Mouse (Mus musculus) 3T3-L1 (cell line): Measurements from ENCODE around the gene Fkbpl.

Experiments
- DNase-seq: peaks from one replicate; pipeline ENCODE4 v3.0.0-alpha.2; 2015; ENCODE audit warnings: low read depth, low spot score

The Fkbpl gene

GRCm38 (mm10) chr17:34648141-34648890 lies 3.8 kb downstream of the Fkbpl start:
- DNase-seq, result no peak

- DNase-seq, result no peak
Observed at GRCm38 (mm10) chr17:34649106-34649864, 4.7 kb downstream of the Fkbpl start.

GRCm38 (mm10) chr17:34650781-34651180 lies 6.2 kb downstream of the Fkbpl start:
- DNase-seq, result no peak

- peak; percentile 60 for DNase-seq
Observed at GRCm38 (mm10) chr17:34651507-34652221, 7.1 kb downstream of the Fkbpl start.

- DNase-seq, result no peak
Observed at GRCm38 (mm10) chr17:34652546-34652945, 8.0 kb downstream of the Fkbpl start.

GRCm38 (mm10) chr17:34652985-34653384 lies 8.4 kb downstream of the Fkbpl start:
- no peak for DNase-seq

- DNase-seq, result peak; percentile 92
Observed at GRCm38 (mm10) chr17:34653746-34654285, 9.3 kb downstream of the Fkbpl start.

- no peak for DNase-seq
Observed at GRCm38 (mm10) chr17:34654392-34654791, 9.8 kb downstream of the Fkbpl start.

GRCm38 (mm10) chr17:34655160-34655559 lies 10.6 kb downstream of the Fkbpl start:
- DNase-seq, result no peak

GRCm38 (mm10) chr17:34655581-34655991 lies 11.0 kb downstream of the Fkbpl start:
- peak; percentile 99 for DNase-seq

DNA sequence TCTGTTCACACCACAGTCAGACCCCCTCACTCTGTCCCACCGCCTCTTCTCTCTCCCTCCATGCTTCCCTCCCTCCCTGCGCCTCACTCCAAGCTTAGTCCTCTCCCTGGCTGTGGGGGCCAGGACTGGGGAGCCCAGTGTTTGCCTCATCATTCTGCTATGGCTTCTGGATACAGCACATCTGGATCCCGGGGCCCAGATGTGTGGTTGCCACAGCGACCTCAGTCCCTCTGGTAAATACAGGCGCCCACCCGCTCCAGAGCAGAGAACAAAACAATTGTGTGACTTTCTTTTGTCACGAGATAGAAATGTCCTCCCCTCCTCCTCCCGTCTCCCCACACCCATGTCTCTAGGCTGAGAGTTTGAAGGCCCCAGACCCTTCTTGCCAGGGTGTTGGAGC lies 12.1 kb downstream of the Fkbpl start:
- peak; percentile 37 for DNase-seq

GRCm38 (mm10) chr17:34657271-34657670 lies 12.7 kb downstream of the Fkbpl start:
- DNase-seq, result no peak

DNA sequence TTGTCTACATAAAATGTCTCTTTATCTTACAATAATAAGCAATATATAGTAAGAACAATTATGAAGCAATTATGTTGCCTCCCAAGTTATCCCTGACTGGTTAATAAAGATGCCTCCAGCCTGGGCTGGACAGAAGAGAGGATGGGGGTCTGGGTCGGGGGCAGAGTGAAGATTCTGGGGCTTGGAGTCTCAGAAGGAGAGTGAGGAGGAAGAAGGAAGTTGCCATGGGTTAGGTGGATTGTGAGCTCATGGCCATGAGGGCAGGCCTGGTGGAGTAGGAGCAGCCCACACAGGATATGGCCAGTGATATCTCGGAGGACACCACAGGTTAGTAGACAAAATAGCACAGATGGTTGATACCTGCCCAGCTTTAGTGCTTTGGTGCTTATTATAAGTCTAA lies 13.6 kb downstream of the Fkbpl start:
- DNase-seq, result no peak

- no peak for DNase-seq
Observed at GRCm38 (mm10) chr17:34658591-34658990, 14.0 kb downstream of the Fkbpl start.

DNA sequence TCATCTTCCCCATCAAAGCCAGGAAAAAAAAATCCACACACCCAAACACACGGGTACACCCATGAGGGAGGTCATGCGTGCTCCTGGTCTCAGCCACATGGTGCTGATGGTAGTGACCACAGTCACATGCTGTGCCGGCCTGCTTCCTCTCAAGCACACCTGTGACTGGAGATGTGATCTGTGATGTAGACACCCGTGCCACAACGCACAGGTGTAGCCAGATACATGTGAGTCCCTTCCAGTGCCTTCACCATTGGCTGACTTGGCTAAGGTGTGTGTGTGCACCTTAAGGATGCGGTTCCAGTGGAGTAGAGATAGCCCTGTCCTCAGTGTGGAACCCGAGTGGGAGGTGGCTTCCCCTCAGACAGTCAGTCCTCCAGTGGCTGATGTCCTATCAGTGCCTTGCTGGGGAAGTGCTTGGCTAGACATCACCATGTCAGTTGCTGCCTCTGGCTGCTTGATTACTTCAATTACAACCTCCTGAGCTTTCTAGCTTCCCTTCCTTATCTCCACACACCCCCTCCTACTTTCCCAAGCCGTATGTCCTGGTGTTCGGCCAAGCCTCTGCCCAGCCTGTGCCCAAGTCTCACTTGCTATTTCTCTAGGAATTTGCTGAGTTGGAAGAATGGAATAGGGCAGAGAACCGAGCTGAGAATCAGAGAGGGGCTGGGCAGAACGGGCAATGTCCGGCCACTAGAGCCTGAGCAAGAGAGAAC lies 14.8 kb downstream of the Fkbpl start:
- DNase-seq, result no peak

DNA sequence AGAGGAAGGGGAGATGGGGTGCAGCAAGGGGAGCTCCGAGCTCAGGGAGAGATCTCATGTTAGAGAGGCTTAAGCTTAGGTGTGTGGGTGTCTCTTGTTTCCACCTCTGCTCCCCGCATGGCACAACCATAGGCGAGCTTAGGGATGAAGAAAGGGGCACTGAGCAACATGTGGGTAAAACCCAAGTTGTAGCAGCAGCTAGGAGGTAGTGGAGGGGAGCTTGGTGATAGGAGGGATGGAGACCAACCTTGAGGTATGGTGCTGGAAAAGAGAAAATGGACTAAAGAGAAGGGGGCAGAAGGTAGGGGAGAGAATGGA lies 15.3 kb downstream of the Fkbpl start:
- DNase-seq, result no peak

DNA sequence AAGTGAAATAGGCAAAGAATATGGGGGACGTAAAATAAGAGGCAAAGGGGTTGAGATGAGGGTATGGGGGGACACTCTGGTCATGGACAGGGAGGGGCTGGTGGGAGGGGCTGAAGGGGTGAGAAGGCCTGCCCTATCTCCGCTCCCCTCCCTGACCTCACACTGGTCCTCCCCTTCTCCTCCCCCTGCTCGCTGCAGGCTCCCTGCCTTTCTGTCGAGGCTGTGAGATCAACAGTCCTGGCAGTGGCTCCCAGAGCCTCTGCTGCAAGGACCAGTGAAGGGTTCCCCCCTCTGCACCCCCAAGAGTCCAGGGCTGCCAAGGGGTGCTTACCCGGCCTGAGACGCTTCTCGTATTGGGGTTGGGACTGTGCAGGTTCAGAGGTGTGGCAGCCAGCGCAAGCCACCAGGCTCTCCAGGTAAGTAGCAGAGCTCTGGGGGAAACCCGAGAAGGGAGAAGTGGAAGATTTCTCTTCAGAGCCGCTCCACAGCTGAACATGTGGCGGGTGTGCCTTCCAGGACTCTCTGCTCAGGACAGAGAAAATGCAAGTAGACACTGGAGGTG lies 15.8 kb downstream of the Fkbpl start:
- no peak for DNase-seq

GRCm38 (mm10) chr17:34661121-34661591 lies 16.6 kb downstream of the Fkbpl start:
- peak; percentile 79 for DNase-seq

GRCm38 (mm10) chr17:34662468-34662867 lies 17.9 kb downstream of the Fkbpl start:
- DNase-seq, result no peak

- DNase-seq, result no peak
Observed at GRCm38 (mm10) chr17:34662978-34663377, 18.4 kb downstream of the Fkbpl start.

DNA sequence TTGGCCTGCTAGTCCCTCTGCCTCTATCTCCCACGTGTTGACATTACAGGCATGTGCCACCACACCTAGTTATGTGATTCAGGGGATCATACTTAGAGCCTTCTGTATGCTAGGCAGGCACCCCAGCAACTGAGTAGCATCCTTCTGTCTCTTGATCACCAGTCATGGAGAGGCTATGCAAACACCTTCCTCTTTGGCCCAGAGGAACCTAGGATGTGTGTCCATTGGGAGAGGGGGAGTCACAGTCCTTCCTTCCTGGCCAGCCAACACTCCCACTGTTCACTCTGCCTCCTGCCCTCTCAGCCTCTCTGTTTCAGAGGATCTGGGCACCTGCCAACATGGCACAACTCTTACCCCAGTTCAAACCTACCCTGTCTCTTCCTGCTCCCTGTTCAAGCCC lies 19.0 kb downstream of the Fkbpl start:
- DNase-seq, result no peak
